Mouse (Mus musculus): ENCODE results near the gene Smox. TPM values are rescaled to one million over a fixed set of nuclear protein-coding genes. Genes with fewer than 3 reads are reported as not detected.

The Smox gene
- total RNA-seq, 1 experiment from 2014 or later = 20.6 TPM

GRCm38 (mm10) chr2:131502561-131502960 is 11.3 kb downstream of the Smox start:
- ATAC-seq (replicated peaks; ENCODE audit: insufficient number of reproducible peaks, low FRiP score, low TSS enrichment, poor library complexity, severe bottlenecking) = 0 out of 2 replicates have a peak, but pooled peaks have one; percentile 33

- ATAC-seq (replicated peaks; ENCODE audit: insufficient number of reproducible peaks, low FRiP score, low TSS enrichment, poor library complexity, severe bottlenecking) = no peak
Observed at GRCm38 (mm10) chr2:131505431-131505830, 14.1 kb downstream of the Smox start.

DNA sequence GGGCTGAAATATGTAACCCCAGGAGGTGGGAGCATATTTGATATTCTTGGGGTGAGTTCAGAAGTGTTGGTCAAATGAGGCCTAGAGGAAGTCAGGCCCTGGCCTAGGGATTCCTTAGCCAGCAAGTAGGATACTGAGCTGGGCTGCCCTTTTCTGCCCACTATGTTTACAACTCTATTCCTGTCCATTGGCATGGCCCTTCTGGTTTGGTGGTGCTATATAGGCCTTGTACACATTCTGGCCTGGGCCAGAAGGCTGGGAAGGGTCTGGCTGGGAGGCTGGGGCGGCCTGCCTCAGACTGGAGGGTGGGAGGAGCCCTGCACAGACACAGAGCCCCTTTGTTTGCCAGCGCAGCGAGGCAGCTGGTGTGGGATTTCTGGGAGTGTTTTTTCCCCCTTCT is 15.1 kb downstream of the Smox start:
- no peak for ATAC-seq (replicated peaks; ENCODE audit: insufficient number of reproducible peaks, low FRiP score, low TSS enrichment, poor library complexity, severe bottlenecking)

DNA sequence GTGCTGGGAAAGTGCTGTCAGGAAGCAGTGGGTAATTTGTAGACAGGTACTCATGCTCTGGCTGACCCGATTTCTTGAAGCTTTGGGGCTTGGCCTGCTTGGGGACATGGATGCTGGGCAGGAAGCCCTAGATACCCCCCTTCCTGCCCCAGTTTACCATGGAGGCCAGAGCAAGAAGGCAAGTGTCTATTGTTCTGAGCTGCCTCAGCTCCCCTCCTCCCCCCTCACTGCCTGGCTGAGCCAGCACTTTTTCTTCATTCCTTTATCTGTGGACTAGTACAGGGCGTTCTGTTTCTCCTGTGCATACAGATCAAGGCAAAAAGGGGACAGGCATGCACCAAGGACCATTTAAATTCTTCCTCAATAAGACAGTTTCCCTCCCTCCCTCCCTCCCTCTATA is 17.2 kb downstream of the Smox start:
- ATAC-seq (replicated peaks; ENCODE audit: insufficient number of reproducible peaks, low FRiP score, low TSS enrichment, poor library complexity, severe bottlenecking) = no peak

DNA sequence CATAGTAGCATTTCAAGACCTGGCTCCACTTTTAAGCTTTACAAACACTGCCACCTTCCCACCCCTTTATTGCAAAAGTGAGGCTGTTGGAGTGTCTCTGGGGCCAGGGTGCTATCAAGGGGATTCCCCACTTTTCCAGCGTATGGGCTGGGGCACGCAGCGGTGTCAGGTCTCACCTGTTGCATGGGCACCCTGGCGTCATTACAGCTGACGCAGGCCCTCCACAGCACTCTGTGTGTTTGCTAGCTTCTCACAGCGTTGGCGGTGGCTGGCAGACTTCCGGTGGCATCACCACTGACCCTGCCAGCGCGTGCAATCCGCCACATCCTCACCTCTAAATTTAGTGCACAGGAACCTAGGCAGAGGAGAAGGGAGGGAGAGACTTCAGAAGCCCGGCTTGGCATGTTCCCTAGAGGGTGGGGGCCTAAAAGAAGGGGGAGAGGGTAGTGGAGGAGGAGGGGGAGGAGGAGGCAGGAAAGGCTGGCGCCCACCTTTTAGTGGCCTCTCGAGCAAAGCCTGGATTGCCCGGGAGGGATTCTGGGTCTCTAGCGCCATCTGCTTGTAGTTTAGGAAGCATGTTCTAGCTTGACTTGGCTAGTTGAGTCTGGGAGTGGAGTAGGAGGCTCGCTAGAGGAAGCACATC is 18.5 kb downstream of the Smox start:
- peak; percentile 84 for ATAC-seq (replicated peaks; ENCODE audit: insufficient number of reproducible peaks, low FRiP score, low TSS enrichment, poor library complexity, severe bottlenecking)

- ATAC-seq (replicated peaks; ENCODE audit: insufficient number of reproducible peaks, low FRiP score, low TSS enrichment, poor library complexity, severe bottlenecking) = no peak
Observed at GRCm38 (mm10) chr2:131510531-131510930, 19.2 kb downstream of the Smox start.

- no peak for ATAC-seq (replicated peaks; ENCODE audit: insufficient number of reproducible peaks, low FRiP score, low TSS enrichment, poor library complexity, severe bottlenecking)
Observed at GRCm38 (mm10) chr2:131513477-131513876, 22.2 kb downstream of the Smox start.

- ATAC-seq (replicated peaks; ENCODE audit: insufficient number of reproducible peaks, low FRiP score, low TSS enrichment, poor library complexity, severe bottlenecking) = no peak
Observed at GRCm38 (mm10) chr2:131514055-131514621, 22.8 kb downstream of the Smox start.

GRCm38 (mm10) chr2:131517550-131517949 is 26.3 kb downstream of the Smox start:
- ATAC-seq (replicated peaks; ENCODE audit: insufficient number of reproducible peaks, low FRiP score, low TSS enrichment, poor library complexity, severe bottlenecking) = no peak

DNA sequence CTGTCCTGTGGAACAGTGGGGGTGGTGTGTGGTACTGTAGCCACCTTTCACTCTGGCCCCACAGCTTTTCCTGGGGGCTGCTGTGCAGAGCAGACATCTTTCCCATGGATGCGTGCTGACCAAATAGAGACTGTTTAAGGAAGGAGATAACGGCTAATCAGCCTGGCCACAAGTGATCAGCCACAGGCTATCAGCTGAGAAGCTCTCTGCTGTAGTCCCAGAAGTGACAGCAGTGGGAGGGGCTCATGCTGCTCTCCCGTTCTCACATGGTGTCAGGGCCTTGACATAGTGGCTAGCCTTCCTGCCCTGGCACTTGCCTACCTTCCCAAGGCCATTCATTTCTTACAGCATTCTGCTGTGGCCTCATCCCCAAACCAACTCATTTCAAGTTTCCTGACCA is 27.5 kb downstream of the Smox start:
- ATAC-seq (replicated peaks; ENCODE audit: insufficient number of reproducible peaks, low FRiP score, low TSS enrichment, poor library complexity, severe bottlenecking) = no peak

- ATAC-seq (replicated peaks; ENCODE audit: insufficient number of reproducible peaks, low FRiP score, low TSS enrichment, poor library complexity, severe bottlenecking) = no peak
Observed at GRCm38 (mm10) chr2:131520743-131521142, 29.4 kb downstream of the Smox start.

- ATAC-seq (replicated peaks; ENCODE audit: insufficient number of reproducible peaks, low FRiP score, low TSS enrichment, poor library complexity, severe bottlenecking) = no peak
Observed at GRCm38 (mm10) chr2:131527061-131527460, 35.8 kb downstream of the Smox start.

GRCm38 (mm10) chr2:131529898-131530622 is 38.8 kb downstream of the Smox start:
- no peak; the same call in 1 of the 2 replicates for ATAC-seq (replicated peaks; ENCODE audit: insufficient number of reproducible peaks, low FRiP score, low TSS enrichment, poor library complexity, severe bottlenecking)

DNA sequence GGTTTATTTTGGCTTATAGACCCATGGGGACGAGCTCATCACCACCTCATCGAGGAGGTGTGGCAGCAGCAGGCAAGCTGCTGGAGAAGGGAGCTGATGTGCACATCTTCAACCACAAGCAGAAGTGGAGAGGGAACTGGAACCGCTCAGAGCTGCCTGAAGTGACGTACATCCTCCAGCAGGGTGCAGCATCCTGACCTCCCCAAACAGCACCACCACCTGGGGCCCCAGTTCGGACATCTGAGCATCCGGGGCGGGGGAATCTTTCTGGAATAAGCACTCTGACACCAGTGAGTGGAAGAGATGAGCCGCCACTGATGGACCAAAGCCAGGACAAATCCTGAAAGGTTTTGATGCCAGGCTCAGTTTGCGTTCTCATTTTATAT is 39.3 kb downstream of the Smox start:
- peak; percentile 93 for ATAC-seq (replicated peaks; ENCODE audit: insufficient number of reproducible peaks, low FRiP score, low TSS enrichment, poor library complexity, severe bottlenecking)

GRCm38 (mm10) chr2:131531271-131531670 is 40.0 kb downstream of the Smox start:
- no peak for ATAC-seq (replicated peaks; ENCODE audit: insufficient number of reproducible peaks, low FRiP score, low TSS enrichment, poor library complexity, severe bottlenecking)

DNA sequence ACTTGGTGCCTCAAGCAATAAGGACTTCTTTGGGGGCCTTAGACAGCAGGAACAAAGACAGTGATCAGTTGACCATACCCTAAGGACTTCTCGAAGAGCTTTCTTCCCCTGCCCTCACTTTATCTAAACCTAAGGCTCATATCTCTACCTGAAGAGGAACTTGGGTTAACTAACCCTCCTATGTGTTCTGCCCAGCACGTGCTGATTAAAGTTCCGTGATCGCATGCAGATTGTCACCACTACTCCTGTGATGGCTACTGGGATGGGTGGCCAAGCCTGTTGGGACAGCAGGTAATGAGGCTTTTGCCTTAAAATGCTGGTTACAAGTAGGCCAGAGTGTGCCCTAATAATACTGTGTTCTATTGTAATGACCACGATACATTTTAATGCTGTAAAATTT is 43.9 kb downstream of the Smox start:
- no peak for ATAC-seq (replicated peaks; ENCODE audit: insufficient number of reproducible peaks, low FRiP score, low TSS enrichment, poor library complexity, severe bottlenecking)

DNA sequence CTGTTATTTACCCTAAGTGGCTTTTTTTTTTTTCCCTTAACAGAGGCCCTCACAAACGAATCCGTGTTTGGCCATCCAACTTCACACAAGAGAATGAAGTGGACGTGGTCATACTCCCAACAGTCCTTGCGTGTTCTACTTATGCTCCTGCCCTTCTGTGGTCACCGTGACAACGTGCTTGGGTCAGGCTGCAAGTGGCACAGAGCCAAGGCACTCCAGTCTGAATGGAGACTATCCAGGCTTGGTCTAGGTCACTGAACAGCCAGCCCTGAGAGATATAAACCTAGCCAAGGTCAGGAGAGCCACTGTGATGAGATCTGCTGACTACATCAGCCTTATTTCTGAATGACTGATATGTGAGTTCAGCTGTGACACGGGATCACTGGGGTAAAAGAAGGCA is 47.0 kb downstream of the Smox start:
- no peak for ATAC-seq (replicated peaks; ENCODE audit: insufficient number of reproducible peaks, low FRiP score, low TSS enrichment, poor library complexity, severe bottlenecking)

DNA sequence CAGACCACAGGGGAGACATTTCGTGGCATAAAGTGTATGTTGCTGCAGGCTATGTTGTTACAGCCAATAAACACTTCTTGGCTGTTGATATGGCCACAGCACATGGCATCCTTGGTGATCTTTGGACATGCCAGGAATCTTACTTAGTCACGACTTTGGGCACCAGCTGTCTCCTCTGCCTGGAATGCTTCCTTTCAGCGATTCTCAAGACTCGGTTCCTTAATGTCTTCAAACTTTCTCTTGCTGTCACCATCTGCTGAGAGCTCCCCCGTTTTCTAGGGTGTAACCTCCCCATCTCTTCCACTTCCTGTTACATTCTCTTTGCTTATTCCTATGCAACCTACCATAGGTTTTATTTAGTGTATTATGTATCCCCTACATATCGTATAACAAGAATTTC is 48.5 kb downstream of the Smox start:
- ATAC-seq (replicated peaks; ENCODE audit: insufficient number of reproducible peaks, low FRiP score, low TSS enrichment, poor library complexity, severe bottlenecking) = no peak

DNA sequence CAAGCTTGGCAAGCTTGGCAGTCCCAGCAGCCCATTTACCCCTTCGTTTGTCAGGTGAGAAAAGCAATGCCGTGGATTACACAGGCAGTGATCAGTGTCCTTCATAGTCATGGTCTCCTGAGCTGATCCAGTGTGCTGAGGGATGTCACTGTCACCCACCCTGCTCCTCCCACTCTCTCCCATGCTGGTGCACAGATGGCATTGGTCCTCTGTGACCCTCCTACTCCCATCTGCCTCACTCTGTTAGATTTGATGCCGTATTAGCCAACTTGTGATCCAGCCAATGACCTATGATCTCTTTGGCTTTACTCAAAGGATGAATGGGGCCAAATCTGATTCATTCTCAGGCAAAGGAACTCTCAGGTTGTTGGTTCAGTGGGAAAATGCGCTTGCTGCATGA is 50.4 kb downstream of the Smox start:
- ATAC-seq (replicated peaks; ENCODE audit: insufficient number of reproducible peaks, low FRiP score, low TSS enrichment, poor library complexity, severe bottlenecking) = no peak

DNA sequence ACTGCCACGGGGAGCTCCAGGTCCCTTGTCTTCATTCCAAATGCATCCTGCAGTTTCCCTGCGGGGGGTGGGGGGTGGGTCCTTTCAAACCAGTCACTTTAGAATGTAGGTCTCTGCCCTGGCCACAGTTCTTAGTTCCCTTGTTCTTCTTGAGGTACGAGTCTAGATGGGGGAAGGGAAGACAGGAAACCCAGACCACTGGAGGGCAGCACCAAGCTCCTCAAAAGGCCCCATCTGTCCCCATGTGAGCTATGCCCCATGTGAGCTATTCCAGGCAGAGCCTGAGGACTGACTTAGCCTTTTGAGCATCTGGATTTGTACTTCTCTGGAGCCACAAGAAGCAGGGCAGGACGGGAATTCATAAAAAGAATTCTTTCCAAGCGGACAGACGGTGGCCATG is 51.2 kb downstream of the Smox start:
- ATAC-seq (replicated peaks; ENCODE audit: insufficient number of reproducible peaks, low FRiP score, low TSS enrichment, poor library complexity, severe bottlenecking) = no peak

All from monocyte, adult 5-6 weeks (primary cell).